Mouse (Mus musculus) liver, adult 2 months (tissue): ENCODE data around the gene Tcstv3. TPM values are rescaled to one million over a fixed set of nuclear protein-coding genes. Genes with fewer than 3 reads are reported as not detected.
"Not testable (repeated sequence)": the region's sequence is repeated elsewhere in the genome, so short reads cannot be mapped to it uniquely, and the experiment has no call there.

Source experiments
- DNase-seq: peaks from one replicate; pipeline ENCODE4 v3.0.0-alpha.2; 2011; ENCODE audit warnings: low read depth, low spot score; ENCODE audit errors: extremely low read depth
- H3K27ac ChIP-seq: fragments of 200-500 bp; replicated peaks from 2 replicates; pipeline ENCODE4 v1.5.1; 2012; ENCODE audit warnings: low read depth, mild to moderate bottlenecking, control low read depth, inconsistent platforms, low read length; ENCODE audit not compliant: insufficient read depth
- H3K27me3 ChIP-seq: fragments of 200-500 bp; 2 replicates; pipeline ENCODE4 v1.6.1; 2012; ENCODE audit warnings: mild to moderate bottlenecking, moderate library complexity, low read length, inconsistent platforms; ENCODE audit not compliant: control insufficient read depth, insufficient read depth
- H3K36me3 ChIP-seq: fragments of 200-500 bp; 2 replicates; pipeline ENCODE4 v1.6.1; 2012; ENCODE audit warnings: low read length, inconsistent platforms; ENCODE audit not compliant: control insufficient read depth, insufficient read depth
- H3K4me1 ChIP-seq: fragments of 200-500 bp; 2 replicates; pipeline ENCODE4 v1.6.1; 2011; ENCODE audit warnings: low read length; ENCODE audit not compliant: control insufficient read depth, insufficient read depth
- H3K4me3 ChIP-seq: fragments of 200-500 bp; 2 replicates; pipeline ENCODE4 v1.5.1; 2011; ENCODE audit warnings: low read depth, mild to moderate bottlenecking, control low read depth, low read length, moderate library complexity; ENCODE audit not compliant: insufficient read depth
- H3K79me2 ChIP-seq: fragments of 200-500 bp; 2 replicates; pipeline ENCODE4 v1.6.1; 2012; ENCODE audit warnings: inconsistent platforms, mild to moderate bottlenecking, low read length, moderate library complexity; ENCODE audit not compliant: control insufficient read depth, insufficient read depth
- H3K9ac ChIP-seq: fragments of 200-500 bp; 2 replicates; pipeline ENCODE4 v1.6.1; 2012; ENCODE audit warnings: low read depth, mild to moderate bottlenecking, control low read depth, inconsistent platforms, low read length
- CTCF ChIP-seq: fragments of 200-500 bp; IDR thresholded peaks from 2 replicates; pipeline ENCODE4 v1.5.1; 2011; ENCODE audit warnings: low read depth, low read length, control low read depth
- POLR2A ChIP-seq: fragments of 200-500 bp; IDR thresholded peaks from 2 replicates; pipeline ENCODE4 v1.6.1; 2011; ENCODE audit warnings: low read length, control low read depth; ENCODE audit not compliant: insufficient read depth; ENCODE audit errors: extremely low read depth
- WGBS: fragments of 180-500 bp; shearing (Covaris S2); methylation state at CpG from one replicate; pipeline ENCODE4 v1.1.7; 2018; 5-methylcytosine and 5-hydroxymethylcytosine counted together
- polyA plus RNA-seq: library from polyadenylated mRNA; depleted of rRNA; stranded (reverse); fragments of >200 nt; gene quantifications from 2 replicates; pipeline ENCODE4 v1.2.3, GENCODE M21; 2012; rRNA removed
- total RNA-seq: library from RNA; depleted of rRNA; stranded (reverse); fragments of >200 nt; gene quantifications from 2 replicates; pipeline ENCODE4 v1.2.3, GENCODE M21; 2014; rRNA removed

Tcstv3 gene
- total RNA-seq (not detected in 2 replicates), polyA plus RNA-seq (not detected in 2 replicates)

- not testable (repeated sequence) for H3K27me3 ChIP-seq, H3K4me3 ChIP-seq, H3K36me3 ChIP-seq, H3K9ac ChIP-seq, H3K4me1 ChIP-seq, H3K79me2 ChIP-seq, DNase-seq, H3K27ac ChIP-seq
- 62% methylated on average over 3 of the region's 3 CpGs for WGBS
Observed at GRCm38 (mm10) chr13:120316578-120316977, at the start of gene Tcstv3. TSS of gene Tcstv3 (plus strand) at chr13:120316878.

DNA sequence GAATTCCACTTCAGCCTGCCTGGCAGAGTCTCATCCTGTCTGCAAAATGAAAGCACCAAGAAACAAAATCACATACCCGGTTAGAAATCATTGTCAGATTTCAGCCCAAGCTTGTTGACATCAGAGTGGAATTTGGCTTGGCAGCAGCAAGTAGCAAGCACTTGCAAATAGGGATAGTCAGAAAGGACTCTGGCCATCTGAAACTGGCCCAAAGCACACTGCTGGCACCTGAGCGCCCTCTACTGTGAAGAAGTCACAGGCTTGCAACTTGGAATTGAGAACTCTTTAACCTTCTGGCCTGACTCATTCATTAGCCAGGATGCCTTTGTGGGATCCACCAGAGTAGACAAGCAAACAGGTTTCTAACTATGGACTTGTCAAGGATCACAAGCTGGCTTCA is 38.8 kb upstream of the Tcstv3 start:
- not testable (repeated sequence) for H3K9ac ChIP-seq, H3K27me3 ChIP-seq, H3K4me3 ChIP-seq, H3K27ac ChIP-seq, H3K36me3 ChIP-seq, H3K79me2 ChIP-seq, H3K4me1 ChIP-seq
- WGBS = 9% methylated on average over 2 of the region's 2 CpGs
- DNase-seq = peak; percentile 79

DNA sequence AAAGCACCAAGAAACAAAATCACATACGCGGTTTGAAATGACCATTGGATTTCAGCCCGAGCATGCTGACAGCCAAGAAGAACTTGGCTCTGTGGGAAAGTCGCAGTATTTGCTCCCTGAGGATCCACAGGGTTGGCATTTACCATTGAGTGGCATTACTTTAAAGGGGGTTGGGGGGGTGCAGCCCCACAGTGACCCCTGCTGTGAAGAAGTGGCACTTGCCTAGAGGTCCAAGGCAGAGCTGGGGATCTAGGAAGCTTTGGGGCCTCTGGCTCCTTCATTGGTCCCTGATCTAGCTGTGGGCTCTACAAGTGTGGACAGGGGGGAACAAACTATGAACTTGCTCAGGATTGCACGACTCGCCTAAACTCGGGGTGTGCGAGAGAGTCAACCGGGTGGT is 37.9 kb upstream of the Tcstv3 start:
- Histone ChIP-seq H3K9ac (no peak overlapping the region), H3K27me3 (no peaks in the 10 kb centered on the region), H3K79me2 (no peaks in the 10 kb centered on the region), H3K4me1 (no peaks in the 10 kb centered on the region), H3K27ac (no peak overlapping the region), H3K4me3 (no peak overlapping the region), H3K36me3 (no peaks in the 10 kb centered on the region)
- WGBS = 84% methylated on average over 9 of the region's 9 CpGs
- TF ChIP-seq CTCF (no peak), POLR2A (no peak)
- DNase-seq = no peak

DNA sequence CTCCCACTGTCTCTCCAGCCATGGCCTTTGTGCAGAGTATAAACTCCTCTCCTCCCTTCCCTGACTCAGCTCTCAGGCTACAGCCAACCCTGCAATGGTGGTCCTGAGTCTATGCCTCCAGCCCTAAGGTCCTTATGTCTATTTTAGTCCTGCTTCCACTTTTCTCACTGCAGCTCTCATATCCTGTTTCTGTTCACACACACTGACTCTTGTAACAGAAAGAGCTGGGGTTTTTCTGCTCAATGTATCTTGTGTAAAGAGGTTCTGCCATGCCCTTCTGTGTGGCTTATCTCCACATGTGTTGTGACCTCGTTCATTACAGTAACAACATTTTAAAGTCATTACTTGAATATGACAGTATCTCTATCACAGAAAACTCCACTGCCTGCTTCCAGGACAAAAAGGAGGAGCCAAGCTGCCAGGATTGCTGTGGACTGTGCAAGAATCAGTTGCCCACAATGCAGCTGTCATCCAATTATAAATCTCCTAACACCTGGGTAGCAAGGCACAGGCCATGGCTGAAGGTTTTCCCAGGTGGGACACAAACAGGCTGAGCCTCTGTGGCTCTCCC is 17.3 kb upstream of the Tcstv3 start:
- TF ChIP-seq POLR2A (no peak), CTCF (no peak)
- Histone ChIP-seq H3K27ac (no peak overlapping the region), H3K27me3 (no peaks in the 10 kb centered on the region), H3K79me2 (no peaks in the 10 kb centered on the region), H3K9ac (no peak overlapping the region), H3K36me3 (no peaks in the 10 kb centered on the region), H3K4me3 (no peak overlapping the region), H3K4me1 (no peaks in the 10 kb centered on the region)
- no peak for DNase-seq
- WGBS = 38% methylated on average over 1 of the region's 1 CpGs

DNA sequence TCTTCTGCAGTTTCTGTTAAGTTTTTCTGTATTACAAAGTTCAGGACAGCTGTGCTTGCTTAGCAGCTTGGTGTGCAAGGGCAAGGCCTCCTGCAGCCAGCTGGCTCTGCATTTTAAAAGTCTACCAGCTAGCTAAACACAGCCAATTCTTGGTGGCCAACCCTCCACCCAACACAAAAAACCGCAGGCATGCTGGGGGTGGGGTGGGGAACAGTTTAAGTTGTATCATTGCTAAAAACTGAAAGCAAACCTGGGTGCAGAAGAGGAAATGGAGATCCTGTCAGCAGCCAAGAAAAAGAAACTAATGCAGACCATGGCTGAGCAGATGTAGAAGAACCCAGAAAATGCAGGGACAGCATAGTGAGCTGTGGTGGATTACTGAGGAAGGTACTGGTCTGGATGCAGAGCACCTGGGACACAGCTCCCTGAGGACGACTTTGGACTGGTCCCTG is 16.7 kb upstream of the Tcstv3 start, which contains the start of gene BC147527:
BC147527 (plus strand) TSS at position 402 of the 452 bp plus-strand sequence.
- TF ChIP-seq CTCF (no peak), POLR2A (no peak)
- Histone ChIP-seq H3K4me1 (no peaks in the 10 kb centered on the region), H3K4me3 (no peak within 1 kb of the TSS), H3K36me3 (no peaks in the 10 kb centered on the region), H3K27ac (peak within 1 kb of the TSS; percentile 71), H3K79me2 (no peaks in the 10 kb centered on the region), H3K9ac (no peak within 1 kb of the TSS), H3K27me3 (no peaks in the 10 kb centered on the region)
- peak; percentile 9 for DNase-seq
- 41% methylated on average over 2 of the region's 2 CpGs for WGBS

- Histone ChIP-seq H3K36me3 (no peaks in the 10 kb centered on the region), H3K27me3 (no peaks in the 10 kb centered on the region), H3K4me3 (no peak overlapping the region), H3K27ac (no peak overlapping the region), H3K4me1 (no peaks in the 10 kb centered on the region), H3K9ac (no peak overlapping the region), H3K79me2 (no peaks in the 10 kb centered on the region)
- no peak for DNase-seq
- TF ChIP-seq POLR2A (no peak), CTCF (no peak)
- 62% methylated on average over 4 of the region's 4 CpGs for WGBS
Observed at GRCm38 (mm10) chr13:120300853-120301252, 15.8 kb upstream of the Tcstv3 start.
